Mouse (Mus musculus) adrenal gland, postnatal 25 days (tissue): ENCODE data around the gene Ttc23. TPM values are rescaled to one million over a fixed set of nuclear protein-coding genes. Genes with fewer than 3 reads are reported as not detected.

Source experiments
- microRNA-seq, 2 experiments: library from miRNA; unstranded; fragments of <30 nt; microRNA quantifications; one replicate each; pipeline ENCODE4 v1.2.0; 2021
- total RNA-seq: library from RNA; stranded (reverse); gene quantifications from 2 replicates; pipeline ENCODE4 v1.2.3, GENCODE M21; 2021

Gene Ttc23
- total RNA-seq, 1 experiment from 2014 or later: 45.0 TPM

Small RNA genes lying within 50 kb of the gene (microRNA-seq; reads per million reads assigned to microRNA genes)
- 0 reads per million in 2 experiments for gene Gm23844

Other genes with a start within 250 kb of the Ttc23 start
- gene Lrrc28, start 2.1 kb upstream of the Ttc23 start, total RNA-seq: 14.1 and 22.0 TPM in 2 replicates
- 22.7 and 30.0 TPM in 2 replicates for gene Synm, start 112.3 kb downstream of the Ttc23 start, total RNA-seq